Mouse (Mus musculus): ENCODE measurements at regions not wholly inside any gene's neighbourhood (a gene's known extent, or its start where the extent isn't known, plus 50 kb on each side); places are given as distances from the start of the nearest gene placed in this dataset.
A peak's percentile ranks its signal among the peaks of the same experiment; 100 is the strongest.

DNA sequence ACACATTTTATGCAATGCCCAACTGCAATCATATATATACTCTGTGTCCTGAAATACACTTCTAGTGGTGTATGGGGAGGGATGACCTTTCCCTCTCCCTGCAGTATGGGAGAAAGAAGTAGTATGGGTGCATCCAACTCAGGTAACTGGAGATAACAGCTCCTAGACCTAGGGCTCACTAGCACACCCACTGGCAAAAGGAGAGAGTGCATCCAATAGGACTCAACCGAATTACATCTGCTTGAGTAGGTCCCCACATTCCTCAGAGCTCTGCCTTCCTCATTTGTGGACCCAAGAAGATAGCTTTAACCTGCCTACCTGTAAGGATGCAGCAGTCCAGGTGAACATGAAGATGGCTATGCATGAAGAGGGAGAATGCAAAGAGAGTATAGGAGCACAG is 317.7 kb upstream of the Zfp703 start:
- H3K27me3 ChIP-seq: peaks cover 5% of the 10 kb centered on the region; the same call in 1 of the 2 replicates
- 15% methylated on average over 1 of the region's 1 CpGs for WGBS
- no peaks in the 10 kb centered on the region for H3K9me3 ChIP-seq
- no peak overlapping the region for H3K9ac ChIP-seq
- H3K27ac ChIP-seq: no peak overlapping the region
- H3K4me3 ChIP-seq (replicated peaks): no peak overlapping the region
- no peaks in the 10 kb centered on the region for H3K36me3 ChIP-seq (replicated peaks)
- no peak overlapping the region for H3K4me2 ChIP-seq
- no peaks in the 10 kb centered on the region for H3K4me1 ChIP-seq
- no peak for ATAC-seq (ENCODE audit: low FRiP score)

GRCm38 (mm10) chr8:26669541-26669940 is 307.6 kb upstream of the Zfp703 start:
- Histone ChIP-seq H3K27ac (no peak overlapping the region), H3K36me3 (replicated peaks) (no peaks in the 10 kb centered on the region), H3K4me2 (no peak overlapping the region), H3K4me1 (peaks cover 9% of the 10 kb centered on the region), H3K9ac (no peak overlapping the region), H3K9me3 (no peaks in the 10 kb centered on the region), H3K27me3 (0 out of 2 replicates have a peak, but pooled peaks cover 4% of the 10 kb centered on the region), H3K4me3 (replicated peaks) (no peak overlapping the region)
- no peak for ATAC-seq (ENCODE audit: low FRiP score)
- WGBS: 81% methylated on average over 3 of the region's 3 CpGs

DNA sequence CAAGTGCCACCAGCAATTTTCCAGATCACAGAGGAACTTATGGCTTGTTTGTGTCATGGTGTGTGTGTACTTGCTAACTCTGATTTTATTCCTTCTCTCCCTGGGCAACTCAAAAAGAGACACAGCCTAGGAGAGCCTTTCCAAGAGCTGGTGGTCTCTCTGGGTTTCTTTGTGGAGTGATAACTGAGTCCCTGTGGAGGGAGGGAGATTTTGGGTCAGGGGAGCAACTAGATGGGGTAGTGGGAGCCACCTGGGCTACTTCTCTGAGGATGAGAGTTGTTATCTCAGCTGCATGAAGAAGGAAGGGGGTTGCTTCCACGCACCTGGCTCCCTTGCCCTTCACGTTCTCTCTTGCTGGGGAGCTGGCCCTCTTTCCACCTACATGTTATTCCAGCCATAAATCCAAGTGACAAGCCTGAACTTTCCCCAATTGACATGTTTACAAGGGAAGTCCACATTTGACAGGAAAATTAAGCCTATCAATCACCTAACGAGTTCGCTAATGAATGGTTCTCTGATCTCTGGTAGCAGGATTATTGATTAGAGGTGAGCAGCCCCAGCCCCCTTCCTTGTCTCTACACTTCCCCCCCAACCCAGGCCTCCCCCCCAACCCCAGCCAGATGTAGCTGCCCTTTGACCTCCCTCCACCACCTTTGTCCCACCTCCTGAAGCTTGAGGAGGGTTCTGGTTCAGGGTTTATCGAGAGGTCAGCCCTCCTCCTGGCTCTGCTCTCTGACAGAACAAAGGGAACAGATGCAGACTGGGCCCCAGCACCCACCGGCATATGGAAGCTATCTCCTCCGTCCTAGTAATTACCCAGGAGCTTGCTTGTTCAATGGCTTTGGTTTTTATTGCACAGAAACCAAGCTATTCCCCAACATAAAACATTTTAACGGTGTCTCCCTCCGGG is 304.4 kb upstream of the Zfp703 start:
- H3K4me3 ChIP-seq (replicated peaks): no peak overlapping the region
- no peak overlapping the region for H3K9ac ChIP-seq
- H3K27me3 ChIP-seq: peaks cover 15% of the 10 kb centered on the region; the same call in 1 of the 2 replicates
- no peak overlapping the region for H3K27ac ChIP-seq
- H3K4me2 ChIP-seq: no peak overlapping the region
- no peaks in the 10 kb centered on the region for H3K36me3 ChIP-seq (replicated peaks)
- ATAC-seq (ENCODE audit: low FRiP score): no peak
- 32% methylated on average over 9 of the region's 9 CpGs for WGBS
- H3K9me3 ChIP-seq: no peaks in the 10 kb centered on the region
- peaks cover 15% of the 10 kb centered on the region for H3K4me1 ChIP-seq

DNA sequence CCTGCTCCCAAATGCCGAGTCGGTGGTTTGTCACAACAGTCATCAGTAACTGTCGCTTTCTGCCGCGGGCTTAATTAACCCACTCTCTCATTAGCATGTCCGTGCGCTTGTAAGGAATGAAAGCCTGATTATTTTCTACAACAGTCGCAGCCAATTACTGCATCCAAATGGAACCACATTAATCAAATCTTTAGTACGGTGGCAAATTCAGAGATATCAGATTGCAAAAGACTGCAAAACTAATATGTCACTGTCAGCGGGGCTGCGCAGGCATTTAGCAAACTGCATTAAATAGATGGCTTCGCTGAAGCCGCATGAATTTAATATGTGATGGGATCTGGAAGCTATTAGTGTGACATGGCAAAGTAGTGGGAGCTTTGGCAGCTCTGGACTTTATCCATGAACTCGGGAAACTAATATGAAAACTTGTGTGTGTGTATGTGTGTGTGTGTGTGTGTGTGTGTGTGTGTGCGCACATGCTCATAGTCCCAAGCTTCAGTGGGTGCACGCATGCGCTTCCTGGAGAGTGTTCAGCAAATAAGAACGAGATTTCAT is 299.5 kb upstream of the Zfp703 start:
- peak; percentile 87 for ATAC-seq (ENCODE audit: low FRiP score)
- Histone ChIP-seq H3K4me1 (peaks cover 19% of the 10 kb centered on the region), H3K4me3 (replicated peaks) (no peak overlapping the region), H3K9me3 (no peaks in the 10 kb centered on the region), H3K27ac (peak overlapping the region; percentile 65), H3K36me3 (replicated peaks) (no peaks in the 10 kb centered on the region), H3K9ac (no peak overlapping the region), H3K4me2 (peak overlapping the region; percentile 10), H3K27me3 (peaks cover 20% of the 10 kb centered on the region)
- WGBS: 30% methylated on average over 18 of the region's 18 CpGs

DNA sequence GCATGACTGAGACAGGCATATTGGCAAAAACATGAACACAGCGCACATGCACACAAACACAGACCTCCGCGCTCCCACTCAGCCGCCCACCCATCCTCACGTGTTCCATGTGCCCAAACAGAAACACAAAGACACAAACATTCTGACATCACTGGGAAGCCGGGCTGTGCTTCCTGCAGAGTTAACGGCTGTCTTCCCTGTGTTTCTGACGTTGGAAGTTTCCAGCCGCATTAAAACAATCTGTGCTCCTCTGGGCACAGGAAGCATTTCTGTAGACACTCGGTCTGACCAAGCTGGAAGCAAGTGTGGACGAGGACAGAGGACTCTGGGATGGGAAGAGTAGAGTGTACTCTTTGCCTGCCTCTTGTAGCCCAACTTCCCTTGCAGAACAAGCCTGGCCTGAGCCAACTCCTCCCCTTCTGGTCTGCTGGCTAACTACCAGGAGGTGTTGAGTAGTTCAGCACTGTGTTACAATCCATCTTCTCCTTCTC is 296.2 kb upstream of the Zfp703 start:
- H3K27ac ChIP-seq: no peak overlapping the region

DNA sequence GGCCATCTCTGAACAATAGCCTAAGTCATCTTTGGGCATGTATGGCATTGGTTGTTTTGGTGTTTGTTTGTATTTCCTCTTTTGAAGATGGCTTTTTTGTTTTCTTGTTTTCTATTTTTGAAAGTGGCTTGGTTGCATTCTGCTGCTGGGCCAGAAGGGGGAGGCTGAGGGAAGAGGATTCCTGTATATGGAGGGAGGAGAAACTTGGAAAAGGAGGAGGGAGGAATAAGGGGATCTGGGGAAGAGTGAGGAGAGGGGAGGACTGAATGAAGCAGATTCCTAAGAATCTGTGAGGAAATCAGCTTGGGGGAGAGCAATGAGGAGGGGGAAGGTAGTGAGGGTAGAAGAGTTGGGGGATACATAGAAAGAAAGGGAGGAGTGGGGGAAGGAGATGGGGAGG is 290.0 kb upstream of the Zfp703 start:
- Histone ChIP-seq H3K9ac (no peak overlapping the region), H3K36me3 (replicated peaks) (no peaks in the 10 kb centered on the region), H3K27me3 (peaks cover 6% of the 10 kb centered on the region; the same call in 1 of the 2 replicates), H3K4me2 (no peak overlapping the region), H3K9me3 (no peaks in the 10 kb centered on the region), H3K4me3 (replicated peaks) (no peak overlapping the region), H3K4me1 (peaks cover 17% of the 10 kb centered on the region), H3K27ac (no peak overlapping the region)
- ATAC-seq (ENCODE audit: low FRiP score): no peak

More for the DNA sequence above, 296.2 kb upstream of the Zfp703 start:
- no peak overlapping the region for H3K4me3 ChIP-seq (replicated peaks)
- peaks cover 12% of the 10 kb centered on the region; the same call in 1 of the 2 replicates for H3K4me1 ChIP-seq
- ATAC-seq (ENCODE audit: low FRiP score): no peak
- peaks cover 17% of the 10 kb centered on the region for H3K27me3 ChIP-seq
- no peak overlapping the region for H3K9ac ChIP-seq
- H3K9me3 ChIP-seq: no peaks in the 10 kb centered on the region
- no peaks in the 10 kb centered on the region for H3K36me3 ChIP-seq (replicated peaks)
- 81% methylated on average over 11 of the region's 11 CpGs for WGBS
- H3K4me2 ChIP-seq: no peak overlapping the region

GRCm38 (mm10) chr8:26688035-26688434 is 289.1 kb upstream of the Zfp703 start:
- Histone ChIP-seq H3K9me3 (no peaks in the 10 kb centered on the region), H3K4me2 (no peak overlapping the region), H3K4me1 (peaks cover 17% of the 10 kb centered on the region), H3K4me3 (replicated peaks) (no peak overlapping the region), H3K36me3 (replicated peaks) (no peaks in the 10 kb centered on the region), H3K9ac (no peak overlapping the region), H3K27me3 (peaks cover 6% of the 10 kb centered on the region; the same call in 1 of the 2 replicates), H3K27ac (no peak overlapping the region)
- no peak for ATAC-seq (ENCODE audit: low FRiP score)
- 75% methylated on average over 4 of the region's 4 CpGs for WGBS

DNA sequence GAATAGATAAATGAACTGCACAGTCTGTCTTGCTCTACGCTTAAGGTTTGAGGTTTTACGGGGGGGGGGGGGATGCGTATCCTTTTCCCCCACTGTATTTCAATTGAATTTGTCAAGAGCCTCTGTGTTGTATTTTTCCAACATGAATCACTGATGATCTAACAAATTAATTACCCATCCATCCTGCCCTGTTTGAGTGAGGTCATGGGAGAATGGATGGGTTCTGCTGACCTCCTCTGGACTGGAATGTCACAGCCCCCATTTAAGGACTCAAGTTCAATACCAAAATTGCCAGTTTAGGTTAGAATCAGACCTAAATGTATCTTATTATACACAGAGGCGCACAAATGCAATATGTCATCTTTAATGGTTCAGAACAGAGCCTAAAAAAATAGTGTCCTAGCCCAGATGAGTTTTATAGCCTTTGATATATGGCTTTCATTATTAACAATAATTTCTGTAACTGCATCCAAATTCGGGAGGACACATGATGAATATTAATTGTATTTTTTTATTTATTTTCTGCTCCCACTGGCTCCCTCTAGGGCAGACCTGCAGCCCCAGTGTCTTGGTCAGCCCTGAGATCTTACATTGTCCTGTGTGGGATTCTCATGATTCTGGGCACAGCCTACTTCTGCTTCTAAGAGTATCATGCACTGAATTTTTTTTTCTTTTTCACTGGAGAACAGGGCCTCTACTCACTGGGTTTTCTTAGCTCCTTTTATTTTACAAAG is 288.2 kb upstream of the Zfp703 start:
- ATAC-seq (ENCODE audit: low FRiP score): 0 out of 2 replicates have a peak, but pooled peaks have one; percentile 51
- H3K4me2 ChIP-seq: no peak overlapping the region
- WGBS: 78% methylated on average over 5 of the region's 5 CpGs

DNA sequence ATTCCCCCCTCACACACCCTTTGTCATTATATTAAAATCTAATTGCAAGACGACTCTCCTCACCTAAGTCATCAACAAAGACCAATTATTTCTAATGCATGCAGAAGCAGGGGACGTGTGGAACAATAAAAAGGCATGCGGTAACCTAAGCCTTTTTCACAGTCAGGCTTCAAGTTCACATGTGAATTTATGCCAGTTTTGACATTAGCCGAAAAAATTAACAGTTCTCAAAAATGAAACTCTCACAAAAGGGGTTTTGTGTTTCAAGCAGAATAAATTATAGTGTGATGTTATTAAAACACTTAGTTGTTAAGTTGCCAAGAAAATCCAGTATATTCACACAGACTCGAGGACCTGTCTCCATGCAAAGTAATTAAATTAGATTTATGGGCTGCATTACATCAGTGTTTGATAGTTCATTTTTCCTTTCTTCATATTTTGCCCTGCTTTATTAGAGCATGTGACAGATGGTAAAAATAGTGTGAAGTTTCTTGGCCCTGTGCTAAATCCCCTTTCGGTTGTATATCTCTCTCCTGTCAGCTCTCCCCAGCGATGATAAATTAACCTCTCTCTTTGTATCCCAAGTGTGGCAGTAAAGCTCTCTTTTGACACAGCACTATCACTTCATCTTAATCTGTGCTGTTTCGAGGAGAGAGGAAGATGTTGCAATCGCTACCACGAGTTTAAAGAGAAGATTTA is 287.5 kb upstream of the Zfp703 start:
- Histone ChIP-seq H3K36me3 (replicated peaks) (no peaks in the 10 kb centered on the region), H3K4me1 (peaks cover 17% of the 10 kb centered on the region), H3K27me3 (no peaks in the 10 kb centered on the region), H3K9me3 (no peaks in the 10 kb centered on the region), H3K4me2 (no peak overlapping the region), H3K9ac (no peak overlapping the region), H3K27ac (0 out of 2 replicates have a peak overlapping the region, but pooled peaks have one; percentile 13), H3K4me3 (replicated peaks) (no peak overlapping the region)
- 39% methylated on average over 10 of the region's 10 CpGs for whole genome bisulfite sequencing
- ATAC-seq (ENCODE audit: low FRiP score): peak; percentile 50; the same call in 1 of the 2 replicates

More for the DNA sequence above, 288.2 kb upstream of the Zfp703 start:
- Histone ChIP-seq H3K4me3 (replicated peaks) (no peak overlapping the region), H3K9ac (no peak overlapping the region), H3K36me3 (replicated peaks) (no peaks in the 10 kb centered on the region), H3K27ac (no peak overlapping the region), H3K27me3 (no peaks in the 10 kb centered on the region), H3K9me3 (no peaks in the 10 kb centered on the region), H3K4me1 (peaks cover 17% of the 10 kb centered on the region)

GRCm38 (mm10) chr8:26690178-26690735 is 286.9 kb upstream of the Zfp703 start:
- H3K36me3 ChIP-seq (replicated peaks): no peaks in the 10 kb centered on the region
- no peaks in the 10 kb centered on the region for H3K27me3 ChIP-seq
- ATAC-seq (ENCODE audit: low FRiP score): no peak
- H3K9me3 ChIP-seq: no peaks in the 10 kb centered on the region
- H3K4me3 ChIP-seq (replicated peaks): no peak overlapping the region
- H3K4me1 ChIP-seq: peaks cover 17% of the 10 kb centered on the region
- no peak overlapping the region for H3K9ac ChIP-seq
- WGBS: 76% methylated on average over 6 of the region's 6 CpGs
- no peak overlapping the region for H3K4me2 ChIP-seq
- H3K27ac ChIP-seq: 0 out of 2 replicates have a peak overlapping the region, but pooled peaks have one; percentile 13

GRCm38 (mm10) chr8:26697579-26698084 is 279.5 kb upstream of the Zfp703 start:
- no peaks in the 10 kb centered on the region for H3K27me3 ChIP-seq
- no peaks in the 10 kb centered on the region for H3K4me1 ChIP-seq
- WGBS: 100% methylated on average over 1 of the region's 4 CpGs
- no peak for ATAC-seq (ENCODE audit: low FRiP score)
- no peaks in the 10 kb centered on the region for H3K36me3 ChIP-seq (replicated peaks)
- H3K4me2 ChIP-seq: no peak overlapping the region
- H3K9me3 ChIP-seq: no peaks in the 10 kb centered on the region
- no peak overlapping the region for H3K4me3 ChIP-seq (replicated peaks)
- H3K9ac ChIP-seq: no peak overlapping the region
- no peak overlapping the region for H3K27ac ChIP-seq

All from forebrain, embryonic 12.5 days (tissue).